Mouse (Mus musculus) hindbrain, embryonic 16.5 days (tissue): ENCODE measurements at regions not wholly inside any gene's neighbourhood (a gene's known extent, or its start where the extent isn't known, plus 50 kb on each side); places are given as distances from the start of the nearest gene placed in this dataset.
"Not testable (repeated sequence)": the region's sequence is repeated elsewhere in the genome, so short reads cannot be mapped to it uniquely, and the experiment has no call there.

Experiments
- ATAC-seq: fragments of 200-750 bp; cut with Nextera tagmentation; 2 replicates; pipeline ENCODE4 v1.8.0; 2017; ENCODE audit warnings: moderate TSS enrichment, moderate library complexity
- H3K27ac ChIP-seq: fragments of 300-500 bp; sonication (generic); 2 replicates; pipeline ENCODE4 v1.5.1; 2014; ENCODE audit warnings: low read depth, mild to moderate bottlenecking, control low read depth, low read length, moderate library complexity
- H3K27me3 ChIP-seq: fragments of 300-500 bp; sonication (generic); replicated peaks from 2 replicates; pipeline ENCODE4 v1.6.1; 2014; ENCODE audit warnings: low read length; ENCODE audit not compliant: control insufficient read depth, insufficient read depth
- H3K36me3 ChIP-seq: fragments of 300-500 bp; sonication (generic); 2 replicates; pipeline ENCODE4 v1.6.1; 2014; ENCODE audit warnings: mild to moderate bottlenecking, low read length, moderate library complexity, mixed read lengths; ENCODE audit not compliant: control insufficient read depth, insufficient read depth
- H3K4me1 ChIP-seq: fragments of 300-500 bp; sonication (generic); 2 replicates; pipeline ENCODE4 v1.6.1; 2014; ENCODE audit warnings: low read depth, low read length; ENCODE audit not compliant: control insufficient read depth, insufficient read depth
- H3K4me2 ChIP-seq: fragments of 300-500 bp; sonication (generic); 2 replicates; pipeline ENCODE4 v1.6.1; 2014; ENCODE audit warnings: mild to moderate bottlenecking, low read length, control low read depth, moderate library complexity
- H3K4me3 ChIP-seq: fragments of 300-500 bp; sonication (generic); 2 replicates; pipeline ENCODE4 v1.5.1; 2014; ENCODE audit warnings: mild to moderate bottlenecking, low read length, control low read depth, moderate library complexity
- H3K9ac ChIP-seq: fragments of 300-500 bp; sonication (generic); 2 replicates; pipeline ENCODE4 v1.6.1; 2014; ENCODE audit warnings: low read depth, mild to moderate bottlenecking, control low read depth, low read length, moderate library complexity
- H3K9me3 ChIP-seq: fragments of 300-500 bp; sonication (generic); 2 replicates; pipeline ENCODE4 v1.6.1; 2014; ENCODE audit warnings: mild to moderate bottlenecking, low read length, moderate library complexity; ENCODE audit not compliant: control insufficient read depth
- WGBS: fragments of 180-500 bp; shearing (Covaris S2); extraction: QIAGEN DNeasy Blood & Tissue Kit; methylation state at CpG from one replicate; pipeline ENCODE4 v1.1.7; 2014; 5-methylcytosine and 5-hydroxymethylcytosine counted together

DNA sequence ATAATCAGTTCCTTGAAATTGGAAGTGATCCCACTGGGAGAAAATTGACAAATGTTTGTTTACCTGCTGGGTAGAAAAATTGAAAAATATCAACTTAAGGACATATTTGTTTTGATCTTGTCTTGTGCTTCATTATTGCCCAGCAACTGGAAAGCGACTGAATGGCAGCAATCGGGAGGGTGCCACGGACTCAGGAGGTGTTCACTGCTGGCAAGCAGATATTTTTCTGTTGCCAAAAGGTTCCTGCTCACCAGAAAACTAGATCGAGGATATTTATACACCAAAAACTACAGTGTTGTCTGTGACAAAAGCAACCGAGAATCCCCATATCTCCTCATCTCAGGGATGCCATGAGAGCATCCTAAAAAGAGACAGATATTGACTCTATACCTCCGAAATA is 71.4 kb downstream of the Gm21833 start:
- Histone ChIP-seq H3K4me2 (no peak overlapping the region), H3K4me1 (no peaks in the 10 kb centered on the region), H3K27ac (no peak overlapping the region), H3K36me3 (no peaks in the 10 kb centered on the region), H3K27me3 (no peaks in the 10 kb centered on the region), H3K4me3 (no peak overlapping the region), H3K9ac (no peak overlapping the region), H3K9me3 (no peaks in the 10 kb centered on the region)
- no peak for ATAC-seq
- 78% methylated on average over 6 of the region's 6 CpGs for WGBS

DNA sequence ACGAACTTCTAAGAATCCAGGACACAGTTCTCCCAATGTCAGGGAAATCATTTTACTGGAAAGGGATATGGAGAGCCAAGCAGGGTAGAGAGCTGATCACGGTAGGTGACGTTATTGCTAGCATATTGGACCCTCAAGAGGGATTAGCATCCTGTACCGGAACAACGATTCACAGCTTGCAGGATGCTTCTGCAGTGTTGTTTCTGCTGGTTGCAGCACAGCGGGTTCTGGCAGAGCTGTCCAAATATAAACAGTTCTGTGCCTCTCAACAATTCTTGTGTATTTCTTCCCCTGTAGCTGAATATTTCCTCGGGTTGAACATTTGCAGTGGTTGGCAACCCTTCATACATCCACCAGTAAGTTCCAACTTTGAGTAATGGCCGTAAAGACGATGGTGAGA is 92.4 kb downstream of the Gm21833 start:
- Histone ChIP-seq H3K27ac (no peak overlapping the region), H3K4me2 (no peak overlapping the region), H3K9me3 (no peaks in the 10 kb centered on the region), H3K36me3 (no peaks in the 10 kb centered on the region), H3K4me1 (no peaks in the 10 kb centered on the region), H3K27me3 (no peaks in the 10 kb centered on the region), H3K4me3 (no peak overlapping the region), H3K9ac (no peak overlapping the region)
- ATAC-seq, result no peak
- 85% methylated on average over 9 of the region's 9 CpGs for WGBS

DNA sequence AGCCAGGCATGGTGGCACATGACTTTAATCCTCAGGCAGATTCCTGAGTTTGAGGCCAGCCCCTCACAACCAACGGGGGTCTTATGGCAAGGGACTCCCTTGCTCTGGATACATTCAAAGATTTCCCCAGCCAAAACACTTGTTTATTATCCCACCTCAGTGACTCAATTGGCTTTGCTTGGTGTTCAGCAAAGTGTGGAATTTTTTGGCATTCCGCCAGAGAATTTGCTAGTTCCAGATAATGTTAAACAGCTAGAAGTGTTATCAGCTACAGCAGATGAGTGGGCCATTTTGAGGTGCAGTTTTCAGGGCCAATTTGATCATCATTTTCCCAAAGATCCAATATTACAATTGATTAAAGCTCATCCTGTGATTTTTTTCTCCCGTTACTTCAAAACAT is 130.8 kb downstream of the Gm21833 start:
- not testable (repeated sequence) for H3K9me3 ChIP-seq, H3K4me1 ChIP-seq, H3K4me3 ChIP-seq, H3K4me2 ChIP-seq, H3K36me3 ChIP-seq, H3K27ac ChIP-seq, H3K9ac ChIP-seq, ATAC-seq, H3K27me3 ChIP-seq
- 80% methylated on average over 3 of the region's 3 CpGs for WGBS

DNA sequence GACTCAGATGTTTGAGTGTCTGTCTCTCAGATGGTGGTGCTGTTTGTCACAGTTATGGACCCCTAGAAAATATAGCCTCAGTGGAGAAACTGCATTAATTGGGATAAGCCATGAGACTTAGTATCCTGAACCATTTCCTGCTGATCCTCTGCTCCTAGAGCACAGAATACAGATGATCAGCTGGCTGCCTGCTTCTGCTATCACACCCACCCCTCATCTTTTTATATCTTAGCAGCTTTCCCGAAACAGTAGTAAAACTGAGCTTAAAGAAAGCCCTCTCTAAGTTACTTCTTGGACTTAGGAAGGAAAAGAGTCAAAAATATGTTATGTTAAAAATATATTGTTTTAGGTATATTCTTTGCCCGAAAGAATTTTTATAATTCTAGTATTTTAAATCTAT is 163.5 kb downstream of the Gm21833 start:
- no peaks in the 10 kb centered on the region for H3K27me3 ChIP-seq
- 84% methylated on average over 2 of the region's 2 CpGs for WGBS
- H3K9ac ChIP-seq, result no peak overlapping the region
- peaks cover 3% of the 10 kb centered on the region; the same call in 1 of the 2 replicates for H3K9me3 ChIP-seq
- H3K4me2 ChIP-seq, result no peak overlapping the region
- H3K36me3 ChIP-seq, result no peaks in the 10 kb centered on the region
- no peak overlapping the region for H3K27ac ChIP-seq
- H3K4me1 ChIP-seq, result no peaks in the 10 kb centered on the region
- no peak overlapping the region for H3K4me3 ChIP-seq
- no peak for ATAC-seq

DNA sequence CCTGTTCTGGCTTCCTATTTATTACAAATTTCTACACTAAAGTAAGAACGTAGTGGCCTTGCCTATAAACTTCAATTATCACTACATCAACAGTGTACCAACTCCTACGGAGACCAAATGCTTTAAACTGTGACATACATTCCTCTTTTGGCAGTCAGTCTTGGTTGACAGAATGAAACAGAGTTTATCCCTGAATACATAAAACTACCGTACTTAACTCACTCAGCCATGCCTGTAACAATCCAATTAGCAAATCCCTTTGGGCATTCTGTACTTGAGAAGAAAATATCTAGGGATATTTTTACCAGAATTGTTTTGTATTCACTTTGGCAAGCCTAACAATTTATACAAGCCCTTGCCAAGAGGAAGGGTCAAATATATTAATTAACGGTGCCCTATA is 169.7 kb downstream of the Gm21833 start:
- ATAC-seq, result peak; percentile 27; the same call in 1 of the 2 replicates
- Histone ChIP-seq H3K27ac (no peak overlapping the region), H3K4me3 (no peak overlapping the region), H3K27me3 (no peaks in the 10 kb centered on the region), H3K9ac (no peak overlapping the region), H3K4me1 (no peaks in the 10 kb centered on the region), H3K36me3 (no peaks in the 10 kb centered on the region), H3K9me3 (no peaks in the 10 kb centered on the region), H3K4me2 (no peak overlapping the region)
- WGBS, result 48% methylated on average over 4 of the region's 4 CpGs

DNA sequence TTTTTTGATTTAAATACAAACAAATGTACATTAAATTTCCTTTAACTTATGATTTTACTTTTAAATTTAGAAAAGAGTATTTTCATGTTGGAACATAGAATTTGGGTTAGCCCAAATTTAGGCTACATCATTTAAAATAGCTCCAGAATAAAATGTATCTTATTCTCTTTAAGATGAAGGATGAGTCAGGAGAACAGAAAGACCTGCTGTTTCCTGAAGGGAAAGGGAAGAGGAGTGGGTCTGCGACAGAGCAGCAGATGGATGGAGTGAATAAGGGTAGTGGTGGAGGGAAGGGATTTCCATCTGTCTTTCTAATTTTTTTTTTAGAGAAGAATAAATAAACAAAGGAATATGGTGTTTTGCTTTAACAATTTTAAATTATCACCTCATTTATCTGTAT is 193.1 kb downstream of the Gm21833 start:
- Histone ChIP-seq H3K4me3 (no peak overlapping the region), H3K4me1 (no peaks in the 10 kb centered on the region), H3K9me3 (no peaks in the 10 kb centered on the region; the same call in 1 of the 2 replicates), H3K4me2 (no peak overlapping the region), H3K27ac (no peak overlapping the region), H3K36me3 (no peaks in the 10 kb centered on the region), H3K27me3 (no peaks in the 10 kb centered on the region), H3K9ac (no peak overlapping the region)
- 82% methylated on average over 1 of the region's 1 CpGs for WGBS
- ATAC-seq, result no peak

DNA sequence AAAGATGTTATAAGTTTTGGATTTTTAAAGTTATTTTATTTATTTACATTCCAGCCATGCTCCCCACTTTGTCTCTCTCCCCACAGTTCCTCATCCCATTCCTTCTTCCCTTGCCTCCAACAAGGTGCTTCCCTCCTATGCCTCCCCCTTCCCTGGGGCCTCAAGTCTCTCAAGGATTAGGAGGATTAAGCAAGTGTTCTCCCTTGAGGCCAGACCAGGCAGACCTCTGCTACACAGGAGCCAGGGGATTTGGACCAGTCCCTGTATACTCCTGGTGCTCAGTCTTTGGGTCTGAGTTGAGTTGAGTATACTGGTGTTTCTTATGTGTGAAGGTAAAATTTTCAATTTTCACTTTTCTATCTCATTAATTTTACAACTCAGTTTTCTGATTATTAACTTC is 235.2 kb downstream of the Gm21833 start:
- Histone ChIP-seq H3K9me3 (no peaks in the 10 kb centered on the region), H3K27me3 (no peaks in the 10 kb centered on the region), H3K4me3 (no peak overlapping the region), H3K36me3 (no peaks in the 10 kb centered on the region), H3K4me2 (no peak overlapping the region), H3K27ac (no peak overlapping the region), H3K4me1 (no peaks in the 10 kb centered on the region), H3K9ac (no peak overlapping the region)
- ATAC-seq, result no peak

DNA sequence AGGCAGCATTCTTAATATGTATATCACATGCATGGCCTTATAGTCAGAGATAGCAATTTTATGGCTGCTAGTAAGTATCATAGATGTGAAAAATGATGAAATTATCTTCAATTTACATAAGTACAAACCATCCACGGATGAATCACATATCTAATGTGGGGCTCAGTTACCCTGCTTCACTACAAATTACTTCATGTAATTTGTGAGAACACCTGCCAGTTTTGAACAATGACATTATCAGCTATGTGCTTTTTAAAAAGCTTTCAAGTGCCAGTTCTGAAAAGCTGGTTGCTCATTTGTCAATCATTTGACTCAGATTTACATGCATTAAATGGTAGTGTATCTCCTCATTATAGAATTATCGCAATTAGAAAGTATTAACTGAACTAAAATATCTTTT is 243.3 kb downstream of the Gm21833 start:
- Histone ChIP-seq H3K9me3 (no peaks in the 10 kb centered on the region), H3K27me3 (no peaks in the 10 kb centered on the region), H3K9ac (no peak overlapping the region), H3K36me3 (no peaks in the 10 kb centered on the region), H3K4me3 (no peak overlapping the region), H3K4me1 (no peaks in the 10 kb centered on the region), H3K27ac (no peak overlapping the region), H3K4me2 (no peak overlapping the region)
- WGBS, result 76% methylated on average over 2 of the region's 2 CpGs
- ATAC-seq, result no peak

DNA sequence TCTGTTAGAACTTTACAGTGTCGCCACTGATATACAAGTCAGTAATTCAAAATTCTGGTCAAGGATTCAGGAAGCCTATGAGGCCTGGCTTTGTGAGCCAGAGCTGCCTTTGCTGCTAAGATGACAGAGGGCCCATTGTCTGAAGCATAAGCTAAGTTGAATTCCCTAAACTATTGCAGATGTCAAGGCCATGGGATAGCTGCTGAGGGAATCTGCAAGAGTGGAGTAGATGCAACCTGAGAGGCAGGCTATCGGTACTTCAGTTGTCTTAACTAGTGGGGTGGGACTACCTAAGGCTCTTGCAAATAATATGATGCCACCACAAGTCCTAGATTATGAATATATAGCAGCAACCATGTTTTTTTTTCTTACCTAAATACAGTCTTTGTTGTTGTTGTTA is 263.9 kb downstream of the Gm21833 start:
- H3K27me3 ChIP-seq, result no peaks in the 10 kb centered on the region
- H3K27ac ChIP-seq, result no peak overlapping the region
- H3K4me1 ChIP-seq, result no peaks in the 10 kb centered on the region
- WGBS, result 85% methylated on average over 2 of the region's 2 CpGs
- ATAC-seq, result no peak
- H3K36me3 ChIP-seq, result no peaks in the 10 kb centered on the region
- H3K4me3 ChIP-seq, result no peak overlapping the region
- H3K4me2 ChIP-seq, result no peak overlapping the region
- H3K9me3 ChIP-seq, result no peaks in the 10 kb centered on the region
- H3K9ac ChIP-seq, result no peak overlapping the region

DNA sequence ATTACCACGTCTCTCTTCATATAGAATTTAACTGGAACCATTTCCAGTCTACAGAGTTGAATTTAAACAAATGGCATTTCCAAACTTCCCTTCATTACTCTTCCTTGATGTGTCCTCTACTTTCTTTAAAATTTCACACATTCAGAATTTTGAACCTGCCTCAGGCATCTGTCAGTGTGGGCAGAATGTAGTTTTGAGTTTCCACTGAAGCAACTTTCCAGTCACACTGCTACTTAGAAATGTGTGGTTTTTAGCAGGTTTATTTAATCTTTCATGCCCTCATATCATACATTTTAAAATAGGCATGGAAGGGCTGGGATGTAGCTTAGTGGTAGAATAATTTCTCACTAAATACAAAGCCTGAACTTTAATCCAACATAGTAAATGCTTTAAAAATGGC is 282.9 kb downstream of the Gm21833 start:
- H3K27ac ChIP-seq, result no peak overlapping the region
- H3K4me3 ChIP-seq, result no peak overlapping the region
- H3K27me3 ChIP-seq, result no peaks in the 10 kb centered on the region
- WGBS, result 84% methylated on average over 1 of the region's 1 CpGs
- H3K9ac ChIP-seq, result no peak overlapping the region
- no peaks in the 10 kb centered on the region for H3K9me3 ChIP-seq
- no peaks in the 10 kb centered on the region for H3K4me1 ChIP-seq
- ATAC-seq, result no peak
- H3K4me2 ChIP-seq, result no peak overlapping the region
- no peaks in the 10 kb centered on the region for H3K36me3 ChIP-seq
